Mouse (Mus musculus) thymus, postnatal 36 days (tissue): ENCODE measurements around the gene Ier3.

Experiments used
- DNase-seq, 2 experiments: peaks; one replicate each; pipeline ENCODE4 v3.0.0; 2022; ENCODE audit warnings: mixed read lengths in 2 of 2

The Ier3 gene

GRCm38 (mm10) chr17:35869346-35870067 is 48.0 kb downstream of the Ier3 start:
- peak; percentile 60 to 63 for DNase-seq

DNA sequence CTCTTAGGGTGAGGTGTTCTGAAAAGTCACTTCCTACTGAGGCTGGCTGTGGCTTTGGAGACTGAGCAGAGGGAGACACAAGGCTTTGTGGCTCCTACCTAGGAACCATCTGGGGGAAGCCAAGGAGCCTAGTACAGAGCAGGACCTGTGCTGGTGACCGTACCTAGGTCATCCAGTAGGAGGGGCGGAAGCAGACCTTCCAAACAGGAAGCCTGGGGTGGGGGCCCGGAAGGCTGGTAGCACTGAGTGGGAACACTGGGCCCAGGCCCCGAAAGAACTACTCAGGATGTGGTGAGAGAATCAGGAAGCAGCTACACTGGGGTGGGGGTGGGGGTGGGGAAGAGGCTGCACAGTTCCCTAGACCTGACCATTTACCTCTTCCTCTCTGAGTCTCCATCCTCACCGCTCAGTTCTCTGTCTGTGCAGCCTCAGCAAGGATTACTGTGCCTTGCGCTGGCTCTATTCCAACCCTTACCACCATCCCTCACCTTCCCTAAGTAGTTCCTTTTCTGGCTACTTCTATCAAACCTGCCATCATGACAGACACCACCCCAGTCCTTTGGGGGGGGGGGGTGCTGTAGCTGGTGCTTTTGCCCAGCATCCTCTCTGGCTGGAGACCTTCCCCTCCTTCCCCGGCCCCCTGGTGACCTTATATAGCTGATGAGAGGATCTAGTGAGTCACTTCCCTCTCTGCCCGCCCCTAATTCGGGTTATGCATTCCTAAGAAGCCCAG is 48.8 kb downstream of the Ier3 start:
- DNase-seq = peak; percentile 86 to 92

- DNase-seq = peak; percentile 52 to 54
Measured at GRCm38 (mm10) chr17:35870884-35871696, 49.6 kb downstream of the Ier3 start.
